Comparison of ENCODE assay signal across 24 mouse cellular contexts in genomic region chr15:94921672-94922071, GRCm38 (mm10).
DNase-seq lines count a peak whose midpoint lies in the region; ATAC-seq lines count a peak whose summit lies in the region.
"Had no signal": no experiment of that assay in that cellular context is flagged by ENCODE, and none has a peak within 500 bp of the region (broad histone marks: within the 10 kb centered on the region; RNA-seq: fewer than 3 reads in every experiment).

No protein-coding gene starts in this region.

- no peaks in the 10 kb centered on the region for H3K36me3 ChIP-seq in forebrain, embryonic 14.5 days (ENCODE audit: control insufficient read depth, insufficient read depth, low read length)
- H3K36me3 ChIP-seq in forebrain, embryonic 16.5 days (ENCODE audit: control insufficient read depth, insufficient read depth): no peaks in the 10 kb centered on the region
- H3K36me3 ChIP-seq in midbrain, embryonic 11.5 days (ENCODE audit: control insufficient read depth, insufficient read depth, low read length): no peaks in the 10 kb centered on the region
- H3K36me3 ChIP-seq in midbrain, embryonic 13.5 days: no peaks in the 10 kb centered on the region
- H3K36me3 ChIP-seq: embryonic facial prominence, embryonic 13.5 days; forebrain, embryonic 15.5 days; G1E; hindbrain, embryonic 12.5 days; hindbrain, embryonic 15.5 days had no signal

- H3K4me3 ChIP-seq in forebrain, embryonic 14.5 days (ENCODE audit: low read depth, low read length): no peak overlapping the region
- no peak overlapping the region for H3K4me3 ChIP-seq in forebrain, embryonic 16.5 days (replicated peaks; ENCODE audit: low read length)
- H3K4me3 ChIP-seq in midbrain, embryonic 11.5 days (ENCODE audit: low read depth, low read length): no peak overlapping the region
- no peak overlapping the region for H3K4me3 ChIP-seq in midbrain, embryonic 13.5 days (replicated peaks)
- H3K4me3 ChIP-seq: embryonic facial prominence, embryonic 13.5 days; forebrain, embryonic 15.5 days; gastrocnemius, adult 2 months; hindbrain, embryonic 12.5 days; hindbrain, embryonic 15.5 days had no signal

- peaks cover 5% of the 10 kb centered on the region for H3K4me1 ChIP-seq in forebrain, embryonic 14.5 days (ENCODE audit: control insufficient read depth, insufficient read depth, low read length)
- H3K4me1 ChIP-seq in forebrain, embryonic 16.5 days (replicated peaks; ENCODE audit: control insufficient read depth, insufficient read depth, low read length): peaks cover 4% of the 10 kb centered on the region
- no peaks in the 10 kb centered on the region for H3K4me1 ChIP-seq in midbrain, embryonic 11.5 days (ENCODE audit: control insufficient read depth, insufficient read depth, low read length)
- peaks cover 8% of the 10 kb centered on the region; the same call in 1 of the 2 replicates for H3K4me1 ChIP-seq in midbrain, embryonic 13.5 days (replicated peaks)
- H3K4me1 ChIP-seq: hindbrain, embryonic 12.5 days; hindbrain, embryonic 15.5 days had no signal

- no peaks in the 10 kb centered on the region for H3K9me3 ChIP-seq in forebrain, embryonic 14.5 days (replicated peaks; ENCODE audit: control insufficient read depth, low read length)
- no peaks in the 10 kb centered on the region for H3K9me3 ChIP-seq in forebrain, embryonic 16.5 days (ENCODE audit: control insufficient read depth, low read length)
- no peaks in the 10 kb centered on the region for H3K9me3 ChIP-seq in midbrain, embryonic 11.5 days (ENCODE audit: control insufficient read depth, low read length)
- no peaks in the 10 kb centered on the region for H3K9me3 ChIP-seq in midbrain, embryonic 13.5 days
- H3K9me3 ChIP-seq: embryonic facial prominence, embryonic 13.5 days; forebrain, embryonic 15.5 days; hindbrain, embryonic 12.5 days; hindbrain, embryonic 15.5 days had no signal

- no peaks in the 10 kb centered on the region for H3K27me3 ChIP-seq in forebrain, embryonic 14.5 days (replicated peaks; ENCODE audit: control insufficient read depth, insufficient read depth, low read length)
- H3K27me3 ChIP-seq in forebrain, embryonic 16.5 days (replicated peaks; ENCODE audit: control insufficient read depth, insufficient read depth, low read length): no peaks in the 10 kb centered on the region
- no peaks in the 10 kb centered on the region for H3K27me3 ChIP-seq in midbrain, embryonic 11.5 days (ENCODE audit: control insufficient read depth, insufficient read depth, low read length)
- H3K27me3 ChIP-seq in midbrain, embryonic 13.5 days: no peaks in the 10 kb centered on the region
- H3K27me3 ChIP-seq: CH12.LX; embryonic facial prominence, embryonic 13.5 days; forebrain, embryonic 15.5 days; hindbrain, embryonic 12.5 days; hindbrain, embryonic 15.5 days; Patski had no signal

- WGBS in forebrain, embryonic 14.5 days: 14% methylated on average over 1 of the region's 1 CpGs
- WGBS in forebrain, embryonic 16.5 days: 21% methylated on average over 1 of the region's 1 CpGs
- 29% methylated on average over 1 of the region's 1 CpGs for WGBS in midbrain, embryonic 11.5 days
- 7% methylated on average over 1 of the region's 1 CpGs for WGBS in midbrain, embryonic 13.5 days

- peak; percentile 42 for DNase-seq in forebrain, embryonic 14.5 days (ENCODE audit: low spot score)
- DNase-seq in midbrain, embryonic 11.5 days (ENCODE audit: low spot score, missing footprints): peak; percentile 84
- DNase-seq in brain, adult 2 months (ENCODE audit: low read depth, low spot score): peak; percentile 29
- DNase-seq in mesoderm, embryonic 11.5 days (ENCODE audit: low read depth, low spot score): peak; percentile 22
- no peak for DNase-seq in adrenal gland, adult (ENCODE audit: inconsistent age in 2 of 2, low spot score in 1 of 2)
- DNase-seq: adrenal gland, adult 2 months; adrenal gland, postnatal 14 days; B cell, adult 2 months; cerebellum, adult 18-20 months; cerebellum, adult 9-10 months; cerebellum, postnatal 14 days; gastrocnemius, adult 2 months; gastrocnemius, postnatal 14 days; heart, adult 11 months had no signal

- H3K4me2 ChIP-seq in forebrain, embryonic 14.5 days (ENCODE audit: low read length): no peak overlapping the region
- no peak overlapping the region for H3K4me2 ChIP-seq in forebrain, embryonic 16.5 days (ENCODE audit: low read length)
- no peak overlapping the region for H3K4me2 ChIP-seq in midbrain, embryonic 11.5 days
- no peak overlapping the region for H3K4me2 ChIP-seq in midbrain, embryonic 13.5 days (replicated peaks)
- H3K4me2 ChIP-seq: embryonic facial prominence, embryonic 13.5 days; forebrain, embryonic 15.5 days; heart, embryonic 11.5 days; hindbrain, embryonic 12.5 days; hindbrain, embryonic 15.5 days had no signal

- no peak overlapping the region for H3K27ac ChIP-seq in forebrain, embryonic 14.5 days (ENCODE audit: low read depth, low read length)
- H3K27ac ChIP-seq in forebrain, embryonic 16.5 days (ENCODE audit: low read length): no peak overlapping the region
- H3K27ac ChIP-seq in midbrain, embryonic 11.5 days (ENCODE audit: low read depth, low read length): no peak overlapping the region
- no peak overlapping the region for H3K27ac ChIP-seq in midbrain, embryonic 13.5 days
- H3K27ac ChIP-seq: embryonic facial prominence, embryonic 13.5 days; forebrain, embryonic 15.5 days; gastrocnemius, adult 2 months; hindbrain, embryonic 12.5 days; hindbrain, embryonic 15.5 days had no signal

- no peak for ATAC-seq in forebrain, embryonic 14.5 days
- no peak for ATAC-seq in forebrain, embryonic 16.5 days
- no peak for ATAC-seq in midbrain, embryonic 11.5 days (ENCODE audit: low FRiP score)
- no peak for ATAC-seq in midbrain, embryonic 13.5 days
- ATAC-seq: forebrain, embryonic 15.5 days; Patski had no signal

- H3K9ac ChIP-seq in forebrain, embryonic 14.5 days (ENCODE audit: low read length): no peak overlapping the region
- H3K9ac ChIP-seq in forebrain, embryonic 16.5 days (replicated peaks; ENCODE audit: low read depth, low read length): no peak overlapping the region
- H3K9ac ChIP-seq in midbrain, embryonic 11.5 days (ENCODE audit: low read length): no peak overlapping the region
- no peak overlapping the region for H3K9ac ChIP-seq in midbrain, embryonic 13.5 days (replicated peaks)
- H3K9ac ChIP-seq: embryonic facial prominence, embryonic 13.5 days; forebrain, embryonic 15.5 days; hindbrain, embryonic 12.5 days; hindbrain, embryonic 15.5 days had no signal

Comparison
In these comparisons a context has a peak if more than half of its experiments do, and no peak if none do; other contexts are left out.
1. DNase-seq: peak in forebrain, embryonic 14.5 days (single experiment), midbrain, embryonic 11.5 days (single experiment), brain, adult 2 months (single experiment) and mesoderm, embryonic 11.5 days (single experiment); none in adrenal gland, adult (0 of 2).